Mouse (Mus musculus) B cell, adult 67 days (primary cell): ENCODE results near the gene Nlrp4a. TPM values are rescaled to one million over a fixed set of nuclear protein-coding genes. Genes with fewer than 3 reads are reported as not detected.

ENCODE experiments used
- total RNA-seq, 2 experiments: library from RNA; stranded (reverse); gene quantifications; 4 replicates each; pipeline ENCODE4 v1.2.4; 2023

Nlrp4a gene
- not detected for total RNA-seq

GRCm38 (mm10) chr7:26434813-26435212, at the start of gene Nlrp4a:
Gene Nlrp4a (plus strand): TSS chr7:26435113.

GRCm38 (mm10) chr7:26403600-26403999, 31.3 kb upstream of the Nlrp4a start, which contains the start of gene Nlrp9c:
Gene Nlrp9c (minus strand): TSS chr7:26403700.

Other genes starting within 250 kb of the Nlrp4a start
- not detected for gene Vmn1r184, start 174.8 kb upstream of the Nlrp4a start, total RNA-seq
- not detected for gene Cyp2a4, start 127.9 kb upstream of the Nlrp4a start, total RNA-seq
- not detected for gene Nlrp9c, start 31.4 kb upstream of the Nlrp4a start, total RNA-seq
- gene Nlrp9a, start 99.9 kb downstream of the Nlrp4a start, total RNA-seq: not detected
- gene Vmn1r185, start 183.4 kb downstream of the Nlrp4a start, total RNA-seq: not detected